Mouse (Mus musculus): ENCODE data around the gene Klhdc7b.

Klhdc7b gene

DNA sequence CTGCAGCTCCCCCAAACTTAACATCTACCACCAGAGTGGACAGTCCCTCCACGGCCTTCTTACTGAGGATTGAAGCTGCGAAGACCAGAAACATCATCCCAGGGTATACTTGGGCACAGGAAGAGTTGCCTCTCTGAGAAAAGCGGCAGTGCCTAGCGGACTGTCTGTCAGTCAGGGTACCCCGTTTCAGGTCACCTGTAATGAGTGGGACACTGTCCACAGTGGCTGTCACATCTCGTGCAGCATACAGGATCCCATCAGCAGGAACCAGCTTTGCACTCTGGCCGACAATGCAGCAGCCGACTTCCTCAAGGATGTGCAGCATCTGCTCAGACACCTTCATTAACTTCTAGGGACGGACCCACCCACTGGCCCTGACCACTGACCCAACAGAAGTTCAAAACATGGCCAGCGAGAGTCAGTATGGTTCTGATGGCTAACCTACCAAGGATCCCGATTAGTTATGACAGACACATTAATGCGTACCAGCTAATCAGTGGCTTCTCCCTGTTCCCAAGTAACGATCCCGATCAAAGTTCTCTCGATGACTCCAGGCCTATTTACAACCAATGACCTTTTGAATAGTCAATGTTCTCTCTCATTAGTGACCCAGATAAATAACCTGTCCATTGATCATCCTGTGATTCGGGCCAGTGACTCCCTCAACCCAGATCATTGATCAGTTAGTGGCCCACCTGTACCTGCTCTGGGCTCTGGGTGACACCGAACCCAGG lies 9.7 kb upstream of the Klhdc7b start:
- DNase-seq (ENCODE audit: low spot score in 2 of 2) = no peak

DNA sequence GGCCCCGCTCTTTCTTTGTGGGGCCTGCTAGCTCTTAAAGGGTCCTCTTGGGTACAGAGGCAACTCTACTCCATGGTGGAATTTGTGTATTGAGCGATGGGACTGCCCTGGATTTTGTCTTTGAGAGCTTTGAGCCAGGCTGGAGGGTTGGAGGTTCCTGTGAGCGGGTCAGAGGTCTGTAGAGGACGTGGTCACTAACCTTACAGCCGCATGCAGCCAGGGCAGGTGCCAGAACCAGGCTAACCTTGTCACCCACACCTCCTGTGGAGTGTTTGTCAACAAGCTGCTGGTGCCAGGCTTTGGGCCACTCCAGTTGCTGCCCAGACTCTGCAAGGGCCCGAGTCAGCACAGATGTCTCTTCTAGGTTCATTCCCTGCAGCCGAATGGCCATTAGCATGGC lies 8.7 kb upstream of the Klhdc7b start:
- DNase-seq (ENCODE audit: low spot score in 2 of 2) = no peak

DNA sequence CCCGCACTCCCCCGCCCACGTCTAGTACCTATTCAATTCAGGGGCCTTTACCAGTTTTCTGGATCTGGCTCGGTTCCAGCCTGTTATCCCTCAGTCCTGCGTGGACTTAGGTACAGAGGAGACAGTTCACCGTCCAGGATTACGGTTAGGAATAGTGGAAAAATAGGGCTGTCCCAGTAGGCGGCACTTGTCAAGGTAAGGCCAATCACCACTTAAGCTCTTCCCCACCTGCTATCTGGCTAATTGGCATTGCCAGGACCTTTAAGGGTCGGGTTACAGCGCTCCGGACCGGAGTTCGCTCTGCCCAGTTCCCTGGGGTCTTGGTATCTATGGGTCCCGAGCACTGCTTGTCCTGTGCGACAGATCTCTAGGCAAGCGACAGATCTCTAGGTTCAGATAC lies 7.8 kb upstream of the Klhdc7b start, which contains the start of gene Tymp:
Gene Tymp (minus strand): TSS at position 83 of the 400 bp plus-strand sequence.
- DNase-seq (ENCODE audit: low spot score in 2 of 2) = no peak

DNA sequence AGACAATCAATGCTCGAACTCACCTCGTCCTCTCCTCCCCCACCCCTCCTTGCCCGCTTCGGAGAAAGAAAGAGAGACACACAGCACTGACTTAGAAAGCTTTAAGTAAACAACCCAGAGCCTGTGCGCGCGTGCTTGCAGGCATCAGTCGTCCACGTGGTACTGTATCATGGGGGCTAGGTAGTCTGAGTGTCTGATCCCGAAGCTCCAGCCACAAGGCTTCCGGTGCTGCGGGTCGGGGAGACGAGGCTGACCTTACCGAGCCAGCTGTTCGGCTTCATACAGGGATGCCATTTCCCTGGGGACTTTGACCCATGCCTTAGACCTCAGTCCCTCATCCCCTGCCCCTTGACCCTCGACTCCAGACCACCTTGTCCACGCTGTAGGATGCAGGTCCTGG lies 7.4 kb upstream of the Klhdc7b start:
- no peak for DNase-seq (ENCODE audit: low spot score in 2 of 2)

DNA sequence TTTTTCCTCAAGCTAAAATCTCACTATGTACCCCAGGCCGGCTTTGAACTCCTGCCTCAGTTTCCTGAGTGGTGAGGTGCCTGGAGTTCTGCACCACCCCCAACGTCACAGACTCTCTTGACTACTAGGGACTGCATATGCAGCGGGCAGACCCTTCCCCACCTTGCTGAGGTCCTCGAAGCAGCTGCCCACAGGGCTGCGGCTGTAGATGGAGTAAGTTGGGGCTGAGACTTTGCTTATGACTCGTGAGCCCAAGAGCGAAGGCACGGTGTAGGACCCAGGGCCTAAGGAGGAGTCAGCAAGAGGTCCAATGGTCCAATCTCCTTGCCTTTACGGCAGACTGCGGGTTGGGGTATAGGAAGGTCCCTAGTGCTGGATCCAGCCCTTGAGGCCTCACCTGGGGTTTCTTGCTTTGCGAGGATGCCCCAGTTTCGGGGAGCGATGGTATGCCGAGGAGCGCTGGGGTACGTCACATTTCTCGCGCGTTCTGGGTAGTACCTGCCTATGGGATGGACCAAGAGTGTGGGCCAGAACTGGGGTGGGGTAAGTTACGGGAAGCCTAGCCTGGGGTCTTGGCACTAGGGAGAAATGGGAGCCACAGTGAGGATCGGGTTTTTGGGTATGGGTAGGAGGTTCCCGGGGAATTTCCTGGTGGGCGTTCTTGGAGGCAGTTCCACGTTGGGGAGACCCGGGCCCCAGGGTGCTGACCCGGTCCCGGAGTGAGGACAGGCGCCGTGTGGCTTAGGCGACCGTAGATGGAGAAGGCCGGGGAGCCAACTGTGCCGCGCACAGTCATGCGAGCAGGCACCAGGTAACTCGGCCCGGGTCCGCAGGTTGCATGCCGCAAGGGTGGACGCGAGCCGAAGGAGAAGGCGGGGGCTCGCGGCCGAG lies 6.5 kb upstream of the Klhdc7b start:
- DNase-seq (ENCODE audit: low spot score in 2 of 2) = no peak

DNA sequence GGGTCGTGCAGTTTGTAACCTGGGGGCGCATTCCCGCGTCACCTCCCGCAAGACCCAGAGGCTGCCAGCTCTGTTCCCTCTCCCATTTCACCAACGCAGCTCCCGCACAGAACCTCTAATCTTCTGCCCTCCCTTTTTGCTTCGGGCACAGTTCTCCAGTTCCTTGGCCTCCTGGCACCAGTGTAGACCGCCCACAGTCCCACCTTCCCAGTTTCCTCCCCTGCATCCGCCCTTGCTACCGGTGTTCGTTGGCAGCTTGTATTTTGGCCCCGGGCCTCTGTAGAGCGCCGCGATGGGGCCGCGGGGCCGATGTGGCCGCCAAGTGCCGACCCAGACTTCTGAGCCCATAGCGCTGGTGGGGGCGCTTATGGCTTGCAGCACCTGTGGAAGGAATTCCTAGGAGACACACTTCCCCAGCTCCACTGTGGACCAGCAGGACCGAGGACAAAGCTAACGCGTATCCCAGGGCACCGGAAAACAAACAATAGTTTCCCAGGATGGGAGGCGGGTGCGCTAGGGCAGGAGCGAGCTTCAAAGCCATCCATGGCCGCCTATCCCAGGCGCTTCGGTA lies 5.8 kb upstream of the Klhdc7b start, which contains the start of gene Odf3b:
Gene Odf3b (minus strand): TSS at position 452 of the 571 bp plus-strand sequence.
- no peak for DNase-seq (ENCODE audit: low spot score in 2 of 2)

DNA sequence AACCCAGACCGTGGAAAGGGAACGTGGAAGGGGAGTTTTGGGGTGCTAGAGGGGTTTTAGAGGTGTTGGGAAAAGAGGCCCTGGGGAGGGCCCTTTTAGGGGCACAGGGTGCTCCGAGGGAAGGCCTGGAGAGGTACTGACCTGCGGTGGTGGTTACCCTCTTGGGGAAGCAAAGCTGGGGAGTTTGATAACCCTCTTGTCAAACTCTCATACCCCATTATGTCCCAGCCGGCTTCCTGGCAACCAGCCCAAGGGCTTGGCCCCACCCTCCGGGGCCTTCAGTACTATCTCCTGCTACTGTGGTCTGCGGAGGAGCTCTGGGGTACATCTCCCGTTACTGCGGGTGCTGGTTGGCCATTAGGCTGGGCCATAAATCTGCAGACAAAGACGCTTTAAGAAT lies 5.3 kb upstream of the Klhdc7b start:
- DNase-seq (ENCODE audit: low spot score in 2 of 2) = no peak

DNA sequence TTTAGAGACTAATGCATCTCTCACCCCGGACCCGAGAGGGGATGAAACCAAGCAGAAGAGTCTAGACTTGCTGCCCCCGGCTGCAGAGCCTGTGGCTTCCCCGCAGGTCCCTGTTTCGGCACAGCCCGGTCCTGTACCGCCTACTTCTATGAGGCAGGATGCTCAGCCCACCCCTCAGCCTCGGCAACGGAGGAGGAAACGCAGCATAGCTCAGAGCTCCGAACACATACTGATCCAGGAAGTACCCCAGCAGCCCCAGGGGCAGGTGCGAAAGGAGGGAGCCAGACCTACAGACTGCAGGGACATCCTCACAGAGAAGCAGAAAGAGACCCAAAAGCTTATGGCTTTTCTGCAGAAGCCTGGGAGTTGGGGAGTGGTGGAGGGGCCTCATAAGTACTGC lies 2.4 kb downstream of the Klhdc7b start:
- DNase-seq (ENCODE audit: low spot score in 2 of 2) = no peak

DNA sequence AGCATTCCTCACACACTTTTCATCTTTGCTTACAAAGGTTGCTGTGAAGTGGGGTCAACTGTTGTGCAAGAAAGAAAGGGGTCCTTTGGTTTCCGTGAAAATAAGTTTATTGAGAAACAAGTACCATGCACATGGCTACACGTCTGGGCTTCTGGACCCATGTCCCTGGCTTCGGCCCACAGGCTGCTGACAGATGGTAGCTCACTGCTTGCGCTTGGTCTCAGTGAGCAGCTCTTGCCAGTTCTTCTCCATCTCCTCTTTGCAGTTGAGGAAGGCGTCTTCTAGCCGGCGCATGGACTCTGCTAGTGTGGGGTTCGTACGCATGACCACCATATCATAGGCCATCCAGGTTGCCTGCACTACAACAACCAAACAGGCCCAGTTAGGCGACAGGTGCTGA lies 5.4 kb downstream of the Klhdc7b start:
- no peak for DNase-seq (ENCODE audit: low spot score in 2 of 2)

DNA sequence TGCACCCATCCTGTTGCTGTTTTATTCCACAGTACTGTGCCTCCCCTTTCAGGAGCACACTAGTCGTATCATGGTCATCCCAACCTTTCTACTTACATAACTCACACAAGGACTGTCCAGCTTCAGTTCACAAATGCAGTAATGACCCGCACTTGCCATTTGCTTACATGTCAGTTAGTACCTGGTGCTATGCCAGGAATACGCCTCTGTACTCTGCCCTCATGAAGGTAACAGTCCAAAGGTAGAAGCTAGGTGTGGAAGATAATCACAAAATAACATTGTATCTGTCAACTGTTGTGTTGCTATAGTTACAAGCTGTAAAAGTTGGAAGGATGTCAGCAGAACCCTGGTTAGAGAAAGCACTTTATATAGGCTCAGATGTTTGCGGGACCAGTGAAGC lies 12.2 kb downstream of the Klhdc7b start:
- DNase-seq (ENCODE audit: low spot score in 2 of 2) = no peak

DNA sequence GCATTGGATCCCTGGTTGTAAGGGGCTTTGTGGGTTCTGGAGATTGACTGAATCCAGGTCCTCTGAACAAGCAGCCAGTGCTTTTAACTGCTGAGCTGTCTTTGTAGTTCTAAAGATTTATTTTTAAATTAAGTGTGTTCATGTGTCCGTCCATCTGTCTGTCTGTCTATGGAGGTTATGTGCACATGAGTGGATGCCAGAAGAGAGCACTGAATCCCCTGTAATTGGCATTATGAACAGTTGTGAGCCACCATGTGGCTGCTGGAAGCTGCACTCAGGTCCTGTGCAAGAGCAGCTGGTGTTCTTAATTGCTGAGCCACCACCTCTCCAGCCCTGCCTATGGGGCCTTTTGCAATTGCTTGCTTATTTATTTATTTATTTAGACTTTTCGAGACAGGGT lies 13.4 kb downstream of the Klhdc7b start:
- DNase-seq (ENCODE audit: low spot score in 2 of 2) = no peak

DNA sequence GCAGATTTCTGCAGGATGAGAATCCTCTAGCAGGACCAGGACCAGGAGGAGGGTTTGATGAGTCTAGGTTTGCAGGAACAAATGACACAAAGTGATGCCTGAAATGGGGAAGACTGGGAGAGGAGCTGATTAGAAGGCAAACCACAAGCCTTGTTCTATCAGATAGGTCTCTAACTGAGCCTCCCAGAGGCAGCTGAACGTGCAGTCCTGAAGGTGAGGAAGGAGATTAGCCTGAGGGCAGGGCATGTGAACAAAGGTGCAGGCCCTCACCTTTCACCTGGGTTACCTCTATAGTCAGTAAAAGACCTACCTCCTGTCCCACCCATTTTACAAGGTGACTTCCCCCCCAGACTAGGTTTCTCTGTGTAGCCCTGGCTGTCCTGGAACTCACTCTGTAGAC lies 15.0 kb downstream of the Klhdc7b start:
- no peak for DNase-seq (ENCODE audit: low spot score in 2 of 2)

DNA sequence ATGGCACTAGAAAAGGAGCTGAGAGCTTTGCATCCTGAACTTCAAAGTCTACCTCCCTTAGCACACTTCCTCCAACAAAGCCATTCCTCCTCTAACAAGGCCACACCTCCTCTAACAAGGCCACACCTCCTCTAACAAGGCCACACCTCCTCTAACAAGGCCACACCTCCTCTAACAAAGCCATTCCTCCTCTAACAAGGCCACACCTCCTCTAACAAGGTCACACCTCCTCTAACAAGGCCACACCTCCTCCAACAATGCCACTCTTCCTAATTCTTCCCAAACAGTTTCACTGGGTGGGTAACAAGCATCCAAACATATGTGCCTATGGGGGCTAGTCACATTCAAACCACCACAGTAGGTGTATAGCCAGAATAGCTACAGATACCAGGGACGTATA lies 17.8 kb downstream of the Klhdc7b start:
- no peak for DNase-seq (ENCODE audit: low spot score in 2 of 2)

DNA sequence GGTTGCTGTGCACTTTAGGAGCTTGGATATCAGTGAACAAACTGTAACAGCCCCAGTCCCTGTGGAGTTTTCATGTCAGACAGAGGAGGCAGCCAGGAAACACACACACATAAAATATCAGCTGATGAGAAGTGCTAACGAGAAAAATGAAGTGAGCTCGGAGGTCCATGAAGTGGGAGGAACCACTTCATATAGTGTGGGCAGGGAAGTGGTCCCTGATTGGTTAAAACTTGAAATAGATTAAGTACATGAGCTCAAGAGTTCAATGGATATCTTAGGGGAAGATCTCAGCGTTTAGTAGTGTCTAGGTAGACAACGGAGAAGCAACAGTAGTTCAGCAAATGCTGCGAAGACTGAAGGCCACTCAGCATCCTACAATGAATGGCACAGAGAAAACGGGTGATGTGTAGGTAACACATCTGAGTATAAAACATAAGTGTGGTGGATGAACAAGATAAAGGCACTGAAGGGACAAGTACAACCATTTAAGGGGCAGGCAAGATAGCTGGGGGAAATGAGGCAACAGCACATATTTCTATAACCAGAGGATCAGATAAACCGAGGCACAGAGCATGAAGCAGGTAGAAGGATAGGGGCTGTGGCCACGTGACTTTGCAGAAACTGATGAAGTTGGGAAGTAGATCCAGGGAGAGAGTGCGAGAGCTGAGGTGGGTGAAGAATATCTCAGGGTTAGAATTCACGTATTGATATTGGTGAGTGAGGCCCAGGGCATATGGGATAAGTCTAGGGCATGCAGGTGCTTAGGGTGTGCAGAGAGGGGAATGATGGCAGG lies 20.3 kb downstream of the Klhdc7b start:
- no peak for DNase-seq (ENCODE audit: low spot score in 2 of 2)

DNA sequence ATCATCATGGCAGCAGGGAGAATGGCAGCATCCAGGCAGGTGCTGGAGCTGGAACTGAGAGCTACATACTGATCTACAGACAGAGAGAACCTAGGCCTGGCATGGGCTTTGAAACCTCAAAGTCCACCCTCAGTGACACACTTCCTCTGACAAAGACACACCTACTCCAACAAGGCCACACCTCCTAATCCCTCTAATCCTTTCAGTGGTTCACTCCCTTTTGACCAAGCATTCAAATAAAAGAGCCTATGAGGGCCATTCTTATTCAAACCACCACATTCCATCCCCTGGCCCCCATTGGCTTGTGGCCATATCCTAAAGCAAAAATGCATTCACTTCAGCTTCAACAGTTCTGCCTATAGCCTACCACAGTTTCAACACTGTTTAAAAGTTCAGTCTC lies 22.0 kb downstream of the Klhdc7b start:
- DNase-seq (ENCODE audit: low spot score in 2 of 2) = no peak

DNA sequence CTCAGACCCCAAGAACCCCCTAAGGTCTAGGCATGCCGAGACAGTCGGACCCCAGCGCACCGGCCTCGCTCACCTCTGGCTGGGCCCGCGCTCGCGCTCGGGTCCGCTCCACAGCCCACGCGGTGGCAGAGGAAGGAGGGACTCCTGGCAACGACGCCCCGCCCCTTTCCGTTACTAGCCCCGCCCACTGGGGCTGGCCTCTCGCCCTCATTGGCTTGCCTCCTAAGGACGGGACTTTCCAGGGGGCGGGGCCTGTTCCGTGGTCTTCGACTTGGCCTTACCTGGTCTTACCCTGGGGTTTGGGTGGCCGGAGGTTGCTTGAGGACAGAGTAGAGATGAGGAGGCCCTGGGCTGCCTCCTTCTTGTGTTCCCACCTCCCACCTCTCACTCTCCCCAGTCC lies 25.4 kb downstream of the Klhdc7b start, which contains the start of gene Syce3:
Gene Syce3 (minus strand): TSS at position 386 of the 400 bp plus-strand sequence.
- DNase-seq (ENCODE audit: low spot score in 2 of 2) = no peak

DNA sequence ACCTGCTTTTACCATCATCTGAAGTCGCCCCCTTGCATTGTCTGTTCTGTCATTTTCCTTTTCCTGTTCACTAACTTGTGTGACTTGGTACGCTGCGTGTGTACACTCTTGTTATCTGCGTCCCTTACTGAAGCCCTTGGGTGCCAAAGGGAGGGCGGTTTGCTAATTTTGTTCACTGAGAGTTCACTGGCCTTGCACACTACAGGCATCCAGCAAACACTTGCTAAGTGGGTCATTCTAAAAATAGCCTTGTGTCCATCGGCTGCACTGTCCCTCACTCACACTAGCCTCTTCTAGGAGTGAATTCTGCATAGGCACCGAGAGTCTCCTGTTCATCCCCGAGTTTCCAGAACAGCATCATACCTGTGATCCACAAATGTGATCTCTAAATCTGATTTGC lies 30.6 kb downstream of the Klhdc7b start:
- no peak for DNase-seq (ENCODE audit: low spot score in 2 of 2)

DNA sequence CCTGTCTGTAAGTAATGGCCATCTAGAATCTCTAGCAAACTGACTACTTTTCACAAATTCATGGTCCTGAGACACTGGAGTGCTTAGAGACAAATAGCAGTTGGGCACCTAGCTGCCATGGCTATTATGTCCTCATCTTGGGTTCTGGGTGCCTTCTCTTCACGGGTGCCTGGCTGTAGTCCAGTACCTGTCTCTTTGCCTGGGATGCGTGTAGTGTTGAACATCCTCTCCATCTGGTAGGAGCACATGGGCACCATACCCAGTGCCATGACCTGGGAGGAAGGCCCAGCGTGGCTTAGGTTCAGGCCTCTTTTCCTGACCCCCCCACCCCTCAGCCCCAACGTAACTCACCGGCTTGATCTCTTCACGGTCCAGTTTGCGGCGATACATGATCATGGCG lies 37.2 kb downstream of the Klhdc7b start:
- no peak for DNase-seq (ENCODE audit: low spot score in 2 of 2)

DNA sequence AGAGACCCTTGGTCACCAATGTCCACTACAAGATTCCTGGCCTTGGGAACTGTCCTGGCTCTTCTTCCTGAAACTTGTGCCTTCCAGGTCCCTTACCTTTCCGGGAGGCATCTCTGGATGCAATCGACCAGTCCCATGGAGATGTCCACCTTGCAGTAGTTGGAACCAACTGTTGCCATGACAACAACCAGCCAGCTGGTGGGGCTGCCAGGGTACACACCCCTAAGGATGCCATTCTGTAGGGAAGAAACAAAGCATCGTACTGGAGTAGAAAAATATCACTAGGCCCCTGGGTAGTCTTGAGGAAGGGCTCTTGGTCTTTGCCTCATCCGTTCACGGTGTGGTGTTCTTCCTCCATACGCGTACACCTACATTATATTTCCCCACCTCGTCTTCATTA lies 39.9 kb downstream of the Klhdc7b start:
- DNase-seq (ENCODE audit: low spot score in 2 of 2) = no peak

DNA sequence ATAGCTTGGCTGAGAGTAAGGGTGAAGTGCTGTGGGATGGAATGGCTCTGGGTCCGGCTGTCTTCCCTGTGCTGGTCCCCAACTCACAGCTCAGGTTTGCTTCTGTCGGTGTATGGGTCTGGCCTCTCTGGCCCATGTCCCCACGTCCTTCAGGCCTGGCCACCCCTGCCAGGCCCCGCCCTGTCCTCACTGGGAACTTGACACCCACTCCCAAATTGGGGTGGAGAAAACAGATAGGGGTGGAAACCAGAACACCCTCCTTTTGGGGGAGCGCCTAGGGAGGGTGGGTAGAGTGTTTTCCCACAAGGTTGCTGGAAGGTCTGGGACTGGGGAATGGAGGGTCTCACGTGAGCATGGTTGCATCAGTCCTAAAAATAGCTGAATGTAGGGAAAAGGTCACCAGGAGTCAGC lies 41.0 kb downstream of the Klhdc7b start, which contains the start of gene Cpt1b:
Gene Cpt1b (minus strand): TSS at position 153 of the 411 bp plus-strand sequence.
- DNase-seq (ENCODE audit: low spot score in 2 of 2) = no peak

DNA sequence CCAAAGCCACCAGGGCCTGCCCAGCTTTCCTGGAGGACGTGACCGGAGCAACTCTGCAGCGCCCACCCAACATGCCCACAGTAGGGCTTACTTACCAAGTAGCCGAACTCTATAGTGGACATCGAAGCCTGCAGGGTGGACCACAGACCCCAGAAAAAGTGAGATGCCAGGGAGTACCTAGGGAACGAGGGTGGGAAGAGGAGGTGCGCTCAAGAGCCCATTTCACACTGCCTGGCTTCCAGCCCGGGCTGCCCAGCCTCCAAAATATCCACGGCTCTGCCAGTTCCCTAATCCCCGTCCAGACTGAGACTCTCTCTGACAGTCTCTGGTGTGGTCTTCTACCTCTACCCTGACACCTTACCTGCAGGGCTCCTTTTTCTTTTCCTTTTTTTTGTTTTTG lies 42.0 kb downstream of the Klhdc7b start:
- DNase-seq (ENCODE audit: low spot score in 2 of 2) = no peak

All from right cerebral cortex, adult 2 months (tissue).